Mouse (Mus musculus) E14TG2a.4 (cell line): Measurements from ENCODE around the gene Tmem201.
"Not testable (repeated sequence)": the region's sequence is repeated elsewhere in the genome, so short reads cannot be mapped to it uniquely, and the experiment has no call there.

Source experiments
- H3K27me3 ChIP-seq: 2 replicates; pipeline ENCODE4 v1.6.1; 2014; ENCODE audit warnings: low read length, control low read depth; ENCODE audit not compliant: insufficient read depth
- H3K36me3 ChIP-seq: 2 replicates; pipeline ENCODE4 v1.6.1; 2014; ENCODE audit warnings: low read length, control low read depth; ENCODE audit not compliant: insufficient read depth
- H3K4me1 ChIP-seq: replicated peaks from 2 replicates; pipeline ENCODE4 v1.6.1; 2014; ENCODE audit warnings: low read depth, low read length, control low read depth
- H3K4me3 ChIP-seq: replicated peaks from 2 replicates; pipeline ENCODE4 v1.5.1; 2014; ENCODE audit warnings: mild to moderate bottlenecking, low read length
- H3K9me3 ChIP-seq: 2 replicates; pipeline ENCODE4 v1.6.1; 2014; ENCODE audit warnings: low read length, control low read depth
- CTCF ChIP-seq: conservative IDR thresholded peaks from 2 replicates; pipeline ENCODE4 v1.5.1; 2014; ENCODE audit warnings: low read length
- NANOG ChIP-seq: IDR thresholded peaks from 2 replicates; pipeline ENCODE4 v1.6.1; 2014; ENCODE audit warnings: borderline replicate concordance, low read length, mixed read lengths
- POU5F1 ChIP-seq: IDR thresholded peaks from 2 replicates; pipeline ENCODE4 v1.6.1; 2014; ENCODE audit warnings: low read length, borderline replicate concordance

Gene Tmem201

GRCm38 (mm10) chr4:149775330-149775729 lies 37.5 kb upstream of the Tmem201 start:
- H3K36me3 ChIP-seq = no peaks in the 10 kb centered on the region
- peaks cover 35% of the 10 kb centered on the region for H3K27me3 ChIP-seq
- peaks cover 35% of the 10 kb centered on the region for H3K4me1 ChIP-seq
- no peaks in the 10 kb centered on the region for H3K9me3 ChIP-seq
- H3K4me3 ChIP-seq = no peak overlapping the region
- TF ChIP-seq NANOG (no peak), POU5F1 (no peak), CTCF (no peak)

DNA sequence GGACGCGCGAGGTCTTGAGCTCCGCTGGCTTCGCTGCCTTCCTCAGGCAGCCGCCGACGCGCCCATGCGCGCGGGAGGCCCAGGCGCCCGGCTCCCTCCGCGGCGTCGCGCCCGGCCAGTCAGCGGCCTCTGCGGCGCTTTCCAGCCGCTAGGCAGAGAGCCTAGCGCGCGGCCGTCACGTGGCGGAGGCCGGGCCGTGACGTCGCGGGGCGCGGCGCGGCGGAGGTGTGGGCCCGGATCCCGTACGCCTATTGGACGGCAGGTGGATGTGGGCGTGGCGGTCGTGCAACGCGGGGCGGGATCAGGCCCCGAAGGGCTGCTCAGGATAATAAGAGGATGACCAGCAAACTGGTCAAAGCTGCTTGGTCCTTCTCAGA lies 36.2 kb upstream of the Tmem201 start, which contains the start of gene Slc25a33:
Gene Slc25a33 (minus strand): TSS at position 184 of the 377 bp plus-strand sequence.
- no peaks in the 10 kb centered on the region for H3K9me3 ChIP-seq
- TF ChIP-seq NANOG (no peak), POU5F1 (no peak), CTCF (no peak)

DNA sequence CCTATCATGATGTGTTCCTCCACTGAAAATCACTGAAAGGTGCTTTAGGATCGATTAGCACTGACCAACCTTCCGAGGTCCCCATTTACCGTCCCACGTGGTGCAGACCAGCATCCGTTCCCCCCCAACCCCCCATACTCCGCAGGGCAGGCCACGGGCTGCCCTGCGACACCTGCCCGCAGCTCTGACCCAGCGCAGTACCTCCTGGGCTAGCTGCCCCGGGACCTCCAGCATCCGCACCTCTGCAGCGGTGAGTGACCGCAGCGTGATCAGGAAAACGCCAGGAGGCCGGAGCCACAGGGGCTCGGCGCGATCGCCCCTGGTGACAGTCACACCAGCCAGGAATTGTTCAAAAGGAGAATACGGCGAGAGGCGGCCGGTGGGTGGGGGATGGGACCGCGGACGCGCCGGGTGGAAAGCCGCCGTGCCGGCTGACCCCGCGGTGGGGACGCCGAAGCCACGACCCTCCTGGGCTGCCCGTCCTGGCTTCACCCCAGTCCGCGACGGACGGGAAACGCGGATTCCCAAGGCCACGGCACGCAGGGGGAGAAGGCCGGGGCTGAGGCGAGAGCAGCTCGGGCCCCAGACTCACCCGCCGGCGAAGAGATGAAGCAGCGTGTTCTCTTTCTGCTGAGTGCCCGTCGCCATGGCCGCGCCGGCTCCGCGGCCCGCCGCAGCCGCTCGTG lies 35.7 kb upstream of the Tmem201 start:
- Histone ChIP-seq H3K4me1 (peaks cover 22% of the 10 kb centered on the region), H3K9me3 (no peaks in the 10 kb centered on the region), H3K4me3 (peak overlapping the region; percentile 90), H3K36me3 (no peaks in the 10 kb centered on the region), H3K27me3 (peaks cover 35% of the 10 kb centered on the region)
- TF ChIP-seq NANOG = no peak

More for the DNA sequence above, 36.2 kb upstream of the Tmem201 start, which contains the start of gene Slc25a33:
- Histone ChIP-seq H3K27me3 (peaks cover 35% of the 10 kb centered on the region), H3K4me3 (peak within 1 kb of the TSS; percentile 90), H3K4me1 (peaks cover 22% of the 10 kb centered on the region), H3K36me3 (no peaks in the 10 kb centered on the region)

DNA sequence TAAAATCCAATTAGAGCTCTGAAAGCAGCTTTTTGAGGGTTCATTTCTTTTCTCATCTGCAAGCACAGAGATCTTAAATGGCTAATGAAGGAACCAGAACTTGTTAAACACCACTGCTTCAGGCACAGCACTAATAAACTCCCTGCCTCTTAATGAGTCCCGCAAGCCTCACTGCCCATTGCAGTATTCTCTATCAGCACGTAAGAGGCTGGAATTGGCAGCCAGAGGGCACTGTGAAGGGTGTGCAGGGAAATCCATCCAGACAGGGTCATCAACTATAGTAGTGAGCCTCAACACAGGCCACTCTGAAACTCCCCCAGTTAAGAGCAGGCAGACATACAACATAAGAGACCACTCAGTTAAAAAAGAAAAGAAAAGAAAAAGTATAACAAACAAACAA lies 34.5 kb upstream of the Tmem201 start:
- no peaks in the 10 kb centered on the region for H3K36me3 ChIP-seq

GRCm38 (mm10) chr4:149765201-149765600 lies 27.4 kb upstream of the Tmem201 start:
- peaks cover 35% of the 10 kb centered on the region for H3K4me1 ChIP-seq

More for the DNA sequence above, 34.5 kb upstream of the Tmem201 start:
- no peaks in the 10 kb centered on the region for H3K9me3 ChIP-seq
- no peak for TF ChIP-seq CTCF
- TF ChIP-seq NANOG = no peak
- H3K27me3 ChIP-seq = peaks cover 34% of the 10 kb centered on the region
- no peak overlapping the region for H3K4me3 ChIP-seq
- H3K4me1 ChIP-seq = peaks cover 22% of the 10 kb centered on the region

DNA sequence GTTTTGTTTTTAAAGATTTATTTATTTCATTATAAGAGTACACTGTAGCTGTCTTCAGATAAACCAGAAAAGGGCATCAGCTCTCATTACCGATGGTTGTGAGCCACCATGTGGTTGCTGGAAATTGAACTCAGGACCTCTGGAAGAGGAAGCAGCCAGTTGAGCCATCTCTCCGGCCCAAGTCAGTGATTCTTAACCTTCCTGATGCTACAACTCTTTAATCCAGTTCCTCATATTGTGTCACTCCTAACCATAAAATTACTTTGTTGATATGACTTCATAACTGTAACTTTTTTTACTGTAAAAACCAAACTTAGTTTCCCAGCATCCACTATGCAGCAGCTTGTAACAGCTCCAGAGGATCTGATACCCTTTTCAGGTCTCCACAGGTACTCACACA lies 25.5 kb upstream of the Tmem201 start:
- TF ChIP-seq NANOG = no peak
- no peak for TF ChIP-seq POU5F1
- no peak for TF ChIP-seq CTCF

More at GRCm38 (mm10) chr4:149765201-149765600, 27.4 kb upstream of the Tmem201 start:
- H3K9me3 ChIP-seq = no peaks in the 10 kb centered on the region
- TF ChIP-seq NANOG = no peak
- no peak for TF ChIP-seq POU5F1
- TF ChIP-seq CTCF = no peak
- H3K36me3 ChIP-seq = peaks cover 22% of the 10 kb centered on the region
- no peaks in the 10 kb centered on the region for H3K27me3 ChIP-seq
- H3K4me3 ChIP-seq = no peak overlapping the region

GRCm38 (mm10) chr4:149759517-149759916 lies 21.7 kb upstream of the Tmem201 start:
- Histone ChIP-seq H3K4me3 (no peak overlapping the region), H3K9me3 (no peaks in the 10 kb centered on the region), H3K27me3 (no peaks in the 10 kb centered on the region), H3K36me3 (peaks cover 57% of the 10 kb centered on the region), H3K4me1 (peaks cover 55% of the 10 kb centered on the region)
- no peak for TF ChIP-seq CTCF
- no peak for TF ChIP-seq POU5F1
- no peak for TF ChIP-seq NANOG

More for the DNA sequence above, 25.5 kb upstream of the Tmem201 start:
- H3K36me3 ChIP-seq = peaks cover 32% of the 10 kb centered on the region
- H3K9me3 ChIP-seq = no peaks in the 10 kb centered on the region
- H3K27me3 ChIP-seq = no peaks in the 10 kb centered on the region
- H3K4me1 ChIP-seq = peaks cover 53% of the 10 kb centered on the region
- H3K4me3 ChIP-seq = no peak overlapping the region

GRCm38 (mm10) chr4:149758423-149758822 lies 20.6 kb upstream of the Tmem201 start:
- Histone ChIP-seq H3K9me3 (no peaks in the 10 kb centered on the region), H3K4me1 (peaks cover 62% of the 10 kb centered on the region), H3K4me3 (no peak overlapping the region), H3K27me3 (no peaks in the 10 kb centered on the region), H3K36me3 (peaks cover 68% of the 10 kb centered on the region)
- TF ChIP-seq CTCF (no peak), NANOG (no peak), POU5F1 (no peak)

DNA sequence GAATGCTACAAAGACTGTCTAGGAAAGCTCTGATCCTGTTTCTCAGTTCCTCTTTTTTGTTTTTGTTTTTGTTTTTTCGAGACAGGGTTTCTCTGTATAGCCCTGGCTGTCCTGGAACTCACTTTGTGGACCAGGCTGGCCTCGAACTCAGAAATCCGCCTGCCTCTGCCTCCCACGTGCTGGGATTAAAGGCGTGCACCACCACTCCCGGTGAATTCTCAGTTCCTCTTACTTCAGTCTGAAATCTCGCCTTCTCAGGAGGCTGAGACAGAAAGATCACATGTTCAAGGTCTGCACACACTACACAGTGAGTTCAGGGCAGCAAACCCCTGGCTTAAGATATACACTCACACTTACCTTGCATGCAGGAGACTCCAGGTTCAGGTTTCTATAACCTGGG lies 18.7 kb upstream of the Tmem201 start:
- H3K27me3 ChIP-seq, H3K9me3 ChIP-seq, H3K4me3 ChIP-seq: not testable (repeated sequence)
- Histone ChIP-seq H3K4me1 (peaks cover 72% of the 10 kb centered on the region), H3K36me3 (peaks cover 66% of the 10 kb centered on the region)
